Mouse (Mus musculus) C2C12 (cell line): Measurements from ENCODE around the gene Arfgef2. TPM values are rescaled to one million over a fixed set of nuclear protein-coding genes. Genes with fewer than 3 reads are reported as not detected.

Experiments
- H3K27me3 ChIP-seq: one replicate; pipeline ENCODE4 v1.6.1; 2011; ENCODE audit not compliant: control insufficient read depth, insufficient read depth, insufficient read length
- H3K36me3 ChIP-seq: one replicate; pipeline ENCODE4 v1.6.1; 2011; ENCODE audit not compliant: control insufficient read depth, insufficient read depth
- H3K4me3 ChIP-seq: one replicate; pipeline ENCODE4 v1.5.1; 2011; ENCODE audit warnings: mild to moderate bottlenecking, control low read depth; ENCODE audit not compliant: poor library complexity, insufficient read depth, severe bottlenecking
- H3K79me2 ChIP-seq: one replicate; pipeline ENCODE4 v1.6.1; 2011; ENCODE audit not compliant: control insufficient read depth, insufficient read depth
- H3K79me3 ChIP-seq: one replicate; pipeline ENCODE4 v1.6.1; 2011; ENCODE audit warnings: low read depth, control low read depth
- H3ac ChIP-seq: one replicate; pipeline ENCODE3; 2011; ENCODE audit warnings: low read depth; ENCODE audit not compliant: control insufficient read depth, insufficient read length
- CEBPB ChIP-seq: IDR thresholded peaks from one replicate; pipeline ENCODE4 v1.6.1; 2011; ENCODE audit warnings: low read depth, mild to moderate bottlenecking, control low read depth, moderate library complexity
- CTCF ChIP-seq: IDR thresholded peaks from one replicate; pipeline ENCODE4 v1.5.1; 2011; ENCODE audit not compliant: control insufficient read depth, insufficient read depth, insufficient read length
- FOSL1 ChIP-seq: IDR thresholded peaks from one replicate; pipeline ENCODE4 v1.8.0; 2011; ENCODE audit warnings: mild to moderate bottlenecking, low read length; ENCODE audit not compliant: poor library complexity, insufficient read depth, severe bottlenecking
- MAX ChIP-seq: IDR thresholded peaks from one replicate; pipeline ENCODE4 v1.6.1; 2011; ENCODE audit warnings: mild to moderate bottlenecking, control low read depth
- MYOD1 ChIP-seq: IDR thresholded peaks from one replicate; pipeline ENCODE4 v1.6.1; 2011; ENCODE audit warnings: low read depth; ENCODE audit not compliant: control insufficient read depth, insufficient read length
- MYOG ChIP-seq: IDR thresholded peaks from one replicate; pipeline ENCODE4 v1.6.1; 2011; ENCODE audit not compliant: control insufficient read depth, insufficient read length; ENCODE audit errors: extremely low read depth
- USF1 ChIP-seq: IDR thresholded peaks from one replicate; pipeline ENCODE4 v1.6.1; 2011; ENCODE audit warnings: low read depth, mild to moderate bottlenecking, control low read depth, moderate library complexity
- polyA plus RNA-seq: library from polyadenylated mRNA; unstranded; fragments of >200 nt; fragmentation: generic; extraction: Trizol; gene quantifications from one replicate; pipeline ENCODE4 v1.2.1, GENCODE M21; 2012; ENCODE audit warnings: missing spikeins

Gene Arfgef2
- polyA plus RNA-seq, 1 experiment, result 8.2 TPM

- Histone ChIP-seq H3K79me2 (peaks cover 14% of the 10 kb centered on the region), H3K27me3 (no peaks in the 10 kb centered on the region), H3ac (no peak overlapping the region), H3K36me3 (peaks cover 3% of the 10 kb centered on the region), H3K79me3 (peaks cover 5% of the 10 kb centered on the region), H3K4me3 (no peak overlapping the region)
- TF ChIP-seq CEBPB (no peak), USF1 (no peak), CTCF (no peak), MYOG (no peak), MYOD1 (no peak), FOSL1 (no peak), MAX (no peak)
Measured at GRCm38 (mm10) chr2:166801436-166801835, 4.0 kb upstream of the Arfgef2 start.

GRCm38 (mm10) chr2:166803298-166803697 is 2.1 kb upstream of the Arfgef2 start:
- no peaks in the 10 kb centered on the region for H3K27me3 ChIP-seq
- H3K79me2 ChIP-seq, result peaks cover 27% of the 10 kb centered on the region
- TF ChIP-seq MAX (no peak), MYOG (no peak), FOSL1 (no peak), CTCF (no peak), MYOD1 (no peak), USF1 (no peak), CEBPB (no peak)
- no peak overlapping the region for H3ac ChIP-seq
- no peaks in the 10 kb centered on the region for H3K36me3 ChIP-seq
- H3K79me3 ChIP-seq, result peaks cover 14% of the 10 kb centered on the region
- no peak overlapping the region for H3K4me3 ChIP-seq

- H3K36me3 ChIP-seq, result no peaks in the 10 kb centered on the region
- H3K4me3 ChIP-seq, result peak overlapping the region; percentile 86
- H3K27me3 ChIP-seq, result no peaks in the 10 kb centered on the region
- H3K79me2 ChIP-seq, result peaks cover 56% of the 10 kb centered on the region
- TF ChIP-seq CTCF (no peak), CEBPB (no peak), MAX (no peak), MYOG (no peak), FOSL1 (no peak)
- H3K79me3 ChIP-seq, result peaks cover 31% of the 10 kb centered on the region
- H3ac ChIP-seq, result peak overlapping the region; percentile 73
Measured at GRCm38 (mm10) chr2:166806173-166806705, 851 bp downstream of the Arfgef2 start.

- peaks cover 36% of the 10 kb centered on the region for H3K79me3 ChIP-seq
- TF ChIP-seq CTCF (no peak), MYOD1 (no peak), MAX (no peak), USF1 (no peak), FOSL1 (no peak), MYOG (no peak), CEBPB (no peak)
- H3K27me3 ChIP-seq, result no peaks in the 10 kb centered on the region
- H3K36me3 ChIP-seq, result no peaks in the 10 kb centered on the region
- H3ac ChIP-seq, result no peak overlapping the region
- H3K4me3 ChIP-seq, result no peak overlapping the region
- H3K79me2 ChIP-seq, result peaks cover 62% of the 10 kb centered on the region
Measured at GRCm38 (mm10) chr2:166806813-166807212, 1.4 kb downstream of the Arfgef2 start.

GRCm38 (mm10) chr2:166809499-166809898 is 4.1 kb downstream of the Arfgef2 start:
- no peaks in the 10 kb centered on the region for H3K36me3 ChIP-seq
- no peak overlapping the region for H3K4me3 ChIP-seq
- H3K27me3 ChIP-seq, result no peaks in the 10 kb centered on the region

GRCm38 (mm10) chr2:166810821-166811220 is 5.4 kb downstream of the Arfgef2 start:
- H3ac ChIP-seq, result no peak overlapping the region
- H3K36me3 ChIP-seq, result no peaks in the 10 kb centered on the region
- H3K4me3 ChIP-seq, result no peak overlapping the region
- peaks cover 60% of the 10 kb centered on the region for H3K79me2 ChIP-seq
- no peak for TF ChIP-seq CEBPB
- TF ChIP-seq MAX, result no peak
- TF ChIP-seq CTCF, result no peak
- no peak for TF ChIP-seq MYOG
- no peak for TF ChIP-seq MYOD1
- no peak for TF ChIP-seq FOSL1
- no peak for TF ChIP-seq USF1
- peaks cover 36% of the 10 kb centered on the region for H3K79me3 ChIP-seq
- no peaks in the 10 kb centered on the region for H3K27me3 ChIP-seq

More at GRCm38 (mm10) chr2:166809499-166809898, 4.1 kb downstream of the Arfgef2 start:
- no peak for TF ChIP-seq FOSL1
- no peak for TF ChIP-seq USF1
- no peak for TF ChIP-seq CTCF
- TF ChIP-seq MYOG, result no peak
- TF ChIP-seq CEBPB, result no peak
- no peak for TF ChIP-seq MAX
- TF ChIP-seq MYOD1, result no peak
- peaks cover 36% of the 10 kb centered on the region for H3K79me3 ChIP-seq
- H3K79me2 ChIP-seq, result peaks cover 62% of the 10 kb centered on the region
- H3ac ChIP-seq, result no peak overlapping the region
